Mouse (Mus musculus) intestine, postnatal 0 days (tissue): ENCODE results near the gene Pcsk6. TPM values are rescaled to one million over a fixed set of nuclear protein-coding genes. Genes with fewer than 3 reads are reported as not detected.

Experiments
- ATAC-seq: fragments of 200-750 bp; cut with Nextera tagmentation; 2 replicates; pipeline ENCODE4 v1.8.0; 2017; ENCODE audit warnings: mild to moderate bottlenecking, moderate TSS enrichment, moderate library complexity
- H3K27ac ChIP-seq: fragments of 300-500 bp; sonication (generic); 2 replicates; pipeline ENCODE4 v1.5.1; 2014; ENCODE audit warnings: mild to moderate bottlenecking, low read depth, low read length, moderate library complexity
- H3K27me3 ChIP-seq: fragments of 300-500 bp; sonication (generic); replicated peaks from 2 replicates; pipeline ENCODE4 v1.6.1; 2014; ENCODE audit warnings: low read length, mixed read lengths; ENCODE audit not compliant: control insufficient read depth, insufficient read depth
- H3K36me3 ChIP-seq: fragments of 300-500 bp; sonication (generic); 2 replicates; pipeline ENCODE4 v1.6.1; 2014; ENCODE audit warnings: mild to moderate bottlenecking, moderate library complexity; ENCODE audit not compliant: control insufficient read depth, insufficient read depth
- H3K4me1 ChIP-seq: fragments of 300-500 bp; sonication (generic); replicated peaks from 2 replicates; pipeline ENCODE4 v1.6.1; 2014; ENCODE audit warnings: antibody characterized with exemption, low read length, mixed read lengths; ENCODE audit not compliant: control insufficient read depth, insufficient read depth
- H3K4me2 ChIP-seq: fragments of 300-500 bp; sonication (generic); replicated peaks from 2 replicates; pipeline ENCODE4 v1.6.1; 2014; ENCODE audit warnings: low read depth, mild to moderate bottlenecking, moderate library complexity
- H3K4me3 ChIP-seq: fragments of 300-500 bp; sonication (generic); 2 replicates; pipeline ENCODE4 v1.5.1; 2014; ENCODE audit warnings: low read depth, low read length
- H3K9ac ChIP-seq: fragments of 300-500 bp; sonication (generic); 2 replicates; pipeline ENCODE4 v1.6.1; 2014; ENCODE audit warnings: mild to moderate bottlenecking, low read depth, low read length
- H3K9me3 ChIP-seq: fragments of 300-500 bp; sonication (generic); 2 replicates; pipeline ENCODE4 v1.6.1; 2016; ENCODE audit warnings: mixed run types; ENCODE audit not compliant: control insufficient read depth
- CTCF ChIP-seq: sonication (generic); IDR thresholded peaks from 2 replicates; pipeline ENCODE4 v1.5.1; 2016; ENCODE audit warnings: low read depth, mild to moderate bottlenecking, control low read depth, antibody characterized with exemption, moderate library complexity
- WGBS: fragments of 180-500 bp; shearing (Covaris S2); extraction: QIAGEN DNeasy Blood & Tissue Kit; methylation state at CpG from one replicate; pipeline ENCODE4 v1.1.7; 2014; 5-methylcytosine and 5-hydroxymethylcytosine counted together
- polyA plus RNA-seq: library from polyadenylated mRNA; unstranded; fragments of >200 nt; fragmentation: Nextera tagmentation; extraction: Ambion mirVana; gene quantifications from 2 replicates; pipeline ENCODE4 v1.2.1, GENCODE M21; 2015

Gene Pcsk6
- polyA plus RNA-seq, 1 experiment from 2014 or later: 4.7 TPM

- no peak overlapping the region for H3K9ac ChIP-seq
- H3K27me3 ChIP-seq: no peaks in the 10 kb centered on the region
- no peaks in the 10 kb centered on the region for H3K9me3 ChIP-seq
- no peak for ATAC-seq
- no peak overlapping the region for H3K27ac ChIP-seq
- 0 out of 2 replicates have a peak, but pooled peaks cover 6% of the 10 kb centered on the region for H3K4me1 ChIP-seq
- H3K4me3 ChIP-seq: no peak overlapping the region
- H3K4me2 ChIP-seq: no peak overlapping the region
- H3K36me3 ChIP-seq: no peaks in the 10 kb centered on the region
- no peak for TF ChIP-seq CTCF
- 51% methylated on average over 4 of the region's 4 CpGs for WGBS
Observed at GRCm38 (mm10) chr7:65878234-65878633, 16.7 kb downstream of the Pcsk6 start.

GRCm38 (mm10) chr7:65879330-65879729 lies 17.8 kb downstream of the Pcsk6 start:
- Histone ChIP-seq H3K9ac (no peak overlapping the region), H3K4me3 (no peak overlapping the region), H3K4me1 (0 out of 2 replicates have a peak, but pooled peaks cover 6% of the 10 kb centered on the region), H3K36me3 (no peaks in the 10 kb centered on the region), H3K9me3 (no peaks in the 10 kb centered on the region), H3K27me3 (no peaks in the 10 kb centered on the region), H3K27ac (no peak overlapping the region), H3K4me2 (no peak overlapping the region)
- no peak for ATAC-seq
- no peak for TF ChIP-seq CTCF
- 72% methylated on average over 9 of the region's 9 CpGs for WGBS

GRCm38 (mm10) chr7:65880666-65881289 lies 19.2 kb downstream of the Pcsk6 start:
- H3K36me3 ChIP-seq: no peaks in the 10 kb centered on the region

GRCm38 (mm10) chr7:65881290-65881688 lies 19.8 kb downstream of the Pcsk6 start:
- no peak overlapping the region for H3K27ac ChIP-seq
- H3K4me2 ChIP-seq: no peak overlapping the region; the same call in 1 of the 2 replicates
- no peaks in the 10 kb centered on the region for H3K36me3 ChIP-seq
- H3K4me1 ChIP-seq: 0 out of 2 replicates have a peak, but pooled peaks cover 6% of the 10 kb centered on the region
- no peaks in the 10 kb centered on the region for H3K9me3 ChIP-seq
- no peaks in the 10 kb centered on the region for H3K27me3 ChIP-seq
- ATAC-seq: no peak
- no peak for TF ChIP-seq CTCF
- H3K4me3 ChIP-seq: no peak overlapping the region
- 53% methylated on average over 12 of the region's 12 CpGs for WGBS
- H3K9ac ChIP-seq: no peak overlapping the region

More at GRCm38 (mm10) chr7:65880666-65881289, 19.2 kb downstream of the Pcsk6 start:
- Histone ChIP-seq H3K27ac (no peak overlapping the region), H3K9ac (no peak overlapping the region), H3K4me1 (0 out of 2 replicates have a peak, but pooled peaks cover 6% of the 10 kb centered on the region), H3K4me2 (no peak overlapping the region), H3K4me3 (no peak overlapping the region), H3K27me3 (no peaks in the 10 kb centered on the region), H3K9me3 (no peaks in the 10 kb centered on the region)
- 31% methylated on average over 5 of the region's 5 CpGs for WGBS
- no peak for TF ChIP-seq CTCF
- ATAC-seq: no peak

- H3K36me3 ChIP-seq: no peaks in the 10 kb centered on the region
- no peaks in the 10 kb centered on the region for H3K9me3 ChIP-seq
- H3K27me3 ChIP-seq: no peaks in the 10 kb centered on the region
- no peak overlapping the region for H3K27ac ChIP-seq
- WGBS: 63% methylated on average over 4 of the region's 4 CpGs
- no peak overlapping the region for H3K4me2 ChIP-seq
- no peak overlapping the region for H3K4me3 ChIP-seq
- TF ChIP-seq CTCF: no peak
- H3K4me1 ChIP-seq: 0 out of 2 replicates have a peak, but pooled peaks cover 6% of the 10 kb centered on the region
- H3K9ac ChIP-seq: no peak overlapping the region
- ATAC-seq: no peak
Observed at GRCm38 (mm10) chr7:65884928-65885327, 23.4 kb downstream of the Pcsk6 start.

GRCm38 (mm10) chr7:65885819-65886218 lies 24.3 kb downstream of the Pcsk6 start:
- Histone ChIP-seq H3K4me3 (no peak overlapping the region), H3K9me3 (no peaks in the 10 kb centered on the region), H3K4me2 (no peak overlapping the region), H3K9ac (no peak overlapping the region), H3K27ac (no peak overlapping the region), H3K4me1 (0 out of 2 replicates have a peak, but pooled peaks cover 6% of the 10 kb centered on the region), H3K36me3 (no peaks in the 10 kb centered on the region), H3K27me3 (no peaks in the 10 kb centered on the region)
- ATAC-seq: no peak
- WGBS: 87% methylated on average over 6 of the region's 6 CpGs
- TF ChIP-seq CTCF: peak; percentile 42; the same call in 1 of the 2 replicates
